Mouse (Mus musculus): ENCODE data around the gene Gm37240.

GRCm38 (mm10) chr3:84949387-84949786 lies 937.9 kb downstream of the Gm37240 start:
- TF ChIP-seq POLR2A (IDR thresholded peaks at IDR 0.05; ENCODE audit: borderline replicate concordance, low read depth, low read length), result no peak
- no peak for TF ChIP-seq CTCF (IDR thresholded peaks at IDR 0.05; ENCODE audit: low read depth, low read length)

Data from bone marrow macrophage, adult 2 months (primary cell).